Mouse (Mus musculus) heart, embryonic 14.5 days (tissue): Measurements from ENCODE around the gene Colgalt1. TPM values are rescaled to one million over a fixed set of nuclear protein-coding genes. Genes with fewer than 3 reads are reported as not detected.
A peak's percentile ranks its signal among the peaks of the same experiment; 100 is the strongest.

Source experiments
- ATAC-seq: fragments of 200-750 bp; cut with Nextera tagmentation; 2 replicates; pipeline ENCODE4 v1.8.0; 2017; ENCODE audit warnings: low read depth, moderate TSS enrichment; ENCODE audit not compliant: insufficient number of reproducible peaks, insufficient read depth, low FRiP score
- H3K27ac ChIP-seq, 2 experiments: fragments of 200-500 bp in 1 of 2; fragments of 300-500 bp in 1 of 2; sonication (generic) in 1 of 2; replicated peaks in 1 of 2; 2 replicates each; pipeline ENCODE4 v1.5.1; 2012 to 2014; ENCODE audit warnings: low read depth in 2 of 2, low read length in 2 of 2, control low read depth in 1 of 2, mild to moderate bottlenecking in 1 of 2, mixed read lengths in 1 of 2; ENCODE audit not compliant: control insufficient read depth in 1 of 2, insufficient read depth in 1 of 2
- H3K27me3 ChIP-seq: fragments of 300-500 bp; sonication (generic); 2 replicates; pipeline ENCODE4 v1.6.1; 2014; ENCODE audit warnings: mild to moderate bottlenecking, low read length, control low read depth; ENCODE audit not compliant: control insufficient read depth, insufficient read depth
- H3K36me3 ChIP-seq: fragments of 300-500 bp; sonication (generic); 2 replicates; pipeline ENCODE4 v1.6.1; 2014; ENCODE audit warnings: mild to moderate bottlenecking, control low read depth, low read length, mixed read lengths; ENCODE audit not compliant: control insufficient read depth, insufficient read depth
- H3K4me1 ChIP-seq, 2 experiments: fragments of 200-500 bp in 1 of 2; fragments of 300-500 bp in 1 of 2; sonication (generic) in 1 of 2; 2 replicates each; pipeline ENCODE4 v1.6.1; 2012 to 2014; ENCODE audit warnings: low read length in 2 of 2, control low read depth in 1 of 2, mixed read lengths in 1 of 2; ENCODE audit not compliant: control insufficient read depth in 2 of 2, insufficient read depth in 2 of 2
- H3K4me2 ChIP-seq: fragments of 300-500 bp; sonication (generic); 2 replicates; pipeline ENCODE4 v1.6.1; 2014; ENCODE audit warnings: mild to moderate bottlenecking, low read length
- H3K4me3 ChIP-seq, 2 experiments: fragments of 200-500 bp in 1 of 2; fragments of 300-500 bp in 1 of 2; sonication (generic) in 1 of 2; 2 replicates each; pipeline ENCODE4 v1.5.1; 2012 to 2014; ENCODE audit warnings: low read length in 2 of 2, mild to moderate bottlenecking in 2 of 2, control low read depth in 1 of 2, low read depth in 1 of 2, moderate library complexity in 1 of 2; ENCODE audit not compliant: control insufficient read depth in 1 of 2, insufficient read depth in 1 of 2
- H3K9ac ChIP-seq: fragments of 300-500 bp; sonication (generic); 2 replicates; pipeline ENCODE4 v1.6.1; 2014; ENCODE audit warnings: mild to moderate bottlenecking, low read length
- H3K9me3 ChIP-seq: fragments of 300-500 bp; sonication (generic); 2 replicates; pipeline ENCODE4 v1.6.1; 2016; ENCODE audit warnings: low read length, control low read depth; ENCODE audit not compliant: control insufficient read depth
- WGBS: fragments of 180-500 bp; shearing (Covaris S2); extraction: QIAGEN DNeasy Blood & Tissue Kit; methylation state at CpG from one replicate; pipeline ENCODE4 v1.1.7; 2014; 5-methylcytosine and 5-hydroxymethylcytosine counted together
- polyA plus RNA-seq: library from polyadenylated mRNA; unstranded; fragments of >200 nt; fragmentation: Nextera tagmentation; extraction: Ambion mirVana; gene quantifications from 2 replicates; pipeline ENCODE4 v1.2.1, GENCODE M21; 2014

The Colgalt1 gene
- polyA plus RNA-seq, 1 experiment from 2014 or later: 61.6 TPM

- H3K9ac ChIP-seq: no peak overlapping the region
- H3K27ac ChIP-seq: no peak overlapping the region
- H3K4me3 ChIP-seq: no peak overlapping the region
- no peak overlapping the region for H3K4me2 ChIP-seq
- H3K4me1 ChIP-seq: peaks cover 8 to 10% of the 10 kb centered on the region in 2 experiments
- ATAC-seq: no peak
- H3K9me3 ChIP-seq: no peaks in the 10 kb centered on the region
- peaks cover 57% of the 10 kb centered on the region for H3K36me3 ChIP-seq
- H3K27me3 ChIP-seq: no peaks in the 10 kb centered on the region
- WGBS: 54% methylated on average over 4 of the region's 4 CpGs
Observed at GRCm38 (mm10) chr8:71613418-71613817, 2.6 kb downstream of the Colgalt1 start.

GRCm38 (mm10) chr8:71619786-71620185, 9.0 kb downstream of the Colgalt1 start:
- Histone ChIP-seq H3K27ac (no peak overlapping the region), H3K9me3 (peaks cover 28% of the 10 kb centered on the region), H3K27me3 (no peaks in the 10 kb centered on the region), H3K4me2 (no peak overlapping the region), H3K36me3 (peaks cover 98% of the 10 kb centered on the region), H3K9ac (no peak overlapping the region), H3K4me1 (no peaks in the 10 kb centered on the region), H3K4me3 (no peak overlapping the region)
- 95% methylated on average over 2 of the region's 2 CpGs for WGBS
- no peak for ATAC-seq

GRCm38 (mm10) chr8:71625088-71625487, 14.3 kb downstream of the Colgalt1 start:
- Histone ChIP-seq H3K9me3 (peaks cover 28% of the 10 kb centered on the region), H3K27me3 (peaks cover 5% of the 10 kb centered on the region), H3K36me3 (peaks cover 61% of the 10 kb centered on the region), H3K4me1 (peaks cover 18 to 23% of the 10 kb centered on the region in 2 experiments; a peak in 3 of 4 replicates), H3K9ac (no peak overlapping the region), H3K4me3 (no peak overlapping the region), H3K4me2 (no peak overlapping the region), H3K27ac (no peak overlapping the region)
- 71% methylated on average over 1 of the region's 1 CpGs for WGBS
- no peak for ATAC-seq

GRCm38 (mm10) chr8:71626753-71627152, 16.0 kb downstream of the Colgalt1 start:
- Histone ChIP-seq H3K36me3 (peaks cover 44% of the 10 kb centered on the region), H3K27ac (peak overlapping the region in 1 of 2 experiments; percentile 80; a peak in 2 of 4 replicates), H3K9me3 (peaks cover 21% of the 10 kb centered on the region), H3K9ac (no peak overlapping the region), H3K27me3 (peaks cover 9% of the 10 kb centered on the region), H3K4me3 (no peak overlapping the region), H3K4me1 (peaks cover 18 to 23% of the 10 kb centered on the region in 2 experiments; a peak in 3 of 4 replicates), H3K4me2 (no peak overlapping the region)
- ATAC-seq: no peak
- WGBS: 88% methylated on average over 9 of the region's 9 CpGs

- ATAC-seq: peak; percentile 53
- Histone ChIP-seq H3K4me1 (peaks cover 18 to 23% of the 10 kb centered on the region in 2 experiments; a peak in 3 of 4 replicates), H3K9ac (no peak overlapping the region), H3K9me3 (peaks cover 14% of the 10 kb centered on the region), H3K27ac (peak overlapping the region; percentile 79 to 80), H3K4me3 (no peak overlapping the region), H3K27me3 (peaks cover 9% of the 10 kb centered on the region), H3K36me3 (peaks cover 37% of the 10 kb centered on the region), H3K4me2 (no peak overlapping the region; the same call in 1 of the 2 replicates)
- WGBS: 41% methylated on average over 9 of the region's 9 CpGs
Observed at GRCm38 (mm10) chr8:71627265-71628099, 16.7 kb downstream of the Colgalt1 start.

- no peak for ATAC-seq
- WGBS: 10% methylated on average over 16 of the region's 16 CpGs
- Histone ChIP-seq H3K4me2 (peak overlapping the region; percentile 80), H3K27me3 (peaks cover 17% of the 10 kb centered on the region), H3K27ac (peak overlapping the region; percentile 69 to 80), H3K36me3 (peaks cover 27% of the 10 kb centered on the region), H3K9me3 (peaks cover 11% of the 10 kb centered on the region), H3K9ac (peak overlapping the region; percentile 68), H3K4me3 (peak overlapping the region; percentile 41 to 45), H3K4me1 (peaks cover 18 to 23% of the 10 kb centered on the region in 2 experiments; a peak in 3 of 4 replicates)
Observed at GRCm38 (mm10) chr8:71628396-71629095, 17.7 kb downstream of the Colgalt1 start.

- Histone ChIP-seq H3K27ac (peak overlapping the region in 1 of 2 experiments; percentile 80; a peak in 2 of 4 replicates), H3K9ac (peak overlapping the region; percentile 68), H3K4me1 (peaks cover 19 to 23% of the 10 kb centered on the region in 2 experiments; a peak in 3 of 4 replicates), H3K4me3 (peak overlapping the region; percentile 41 to 45), H3K36me3 (peaks cover 20% of the 10 kb centered on the region), H3K4me2 (peak overlapping the region; percentile 80), H3K9me3 (peaks cover 8% of the 10 kb centered on the region), H3K27me3 (peaks cover 24% of the 10 kb centered on the region)
- under 1% methylated on average over 55 of the region's 55 CpGs for WGBS
- peak; percentile 80 for ATAC-seq
Observed at GRCm38 (mm10) chr8:71629096-71629697, 18.4 kb downstream of the Colgalt1 start.
